Mouse (Mus musculus): Measurements from ENCODE around the gene Zfp69.

DNA sequence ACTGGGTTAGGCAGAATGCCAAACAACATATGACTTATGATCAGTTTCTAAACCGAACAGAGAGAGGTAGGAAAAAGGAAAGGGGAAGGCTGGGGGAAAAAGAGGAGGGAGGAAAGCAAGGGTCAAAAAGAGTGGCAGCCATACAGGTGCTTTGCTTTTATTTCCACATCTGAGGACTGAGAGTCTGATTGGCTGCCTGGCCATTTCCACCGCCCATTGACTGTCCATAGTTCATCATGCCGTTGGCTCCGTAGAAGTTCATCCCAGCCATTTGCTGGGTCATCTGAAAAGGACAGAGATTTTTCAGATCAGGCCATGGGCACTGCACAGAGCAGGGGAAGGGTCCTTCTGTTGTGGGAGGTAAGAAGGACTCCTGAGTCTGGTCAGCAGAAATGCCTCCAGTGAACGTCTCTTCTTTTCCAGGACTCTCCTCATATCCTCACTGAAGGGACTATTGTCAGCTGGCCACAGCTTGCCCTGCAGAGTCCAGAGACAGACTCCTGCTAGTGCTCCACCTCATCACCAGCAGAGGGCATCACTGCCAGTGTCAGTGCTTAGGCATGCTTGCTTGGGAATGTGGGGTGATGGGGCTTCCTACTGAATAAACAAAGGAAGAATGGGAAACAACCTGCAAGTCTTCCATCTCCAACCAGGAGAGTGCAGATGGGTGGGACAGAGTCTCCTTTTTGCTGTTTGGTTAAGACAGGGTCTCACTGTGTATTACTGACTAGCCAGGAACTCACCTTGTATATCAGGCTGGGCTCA is 18.1 kb upstream of the Zfp69 start:
- TF ChIP-seq CTCF (IDR thresholded peaks at IDR 0.05; ENCODE audit: low read depth) (peak; percentile 73), EP300 (IDR thresholded peaks at IDR 0.05; ENCODE audit: low read depth) (no peak)
